Mouse (Mus musculus) liver, embryonic 11.5 days (tissue): ENCODE measurements around the gene Rrp15. TPM values are rescaled to one million over a fixed set of nuclear protein-coding genes. Genes with fewer than 3 reads are reported as not detected.

Experiments
- ATAC-seq: fragments of 200-750 bp; cut with Nextera tagmentation; replicated peaks from 2 replicates; pipeline ENCODE4 v1.8.0; 2017; ENCODE audit warnings: moderate number of reproducible peaks, mild to moderate bottlenecking, moderate TSS enrichment, moderate library complexity; ENCODE audit not compliant: low FRiP score
- DNase-seq: peaks from one replicate; pipeline ENCODE4 v3.0.0-alpha.2; 2017; ENCODE audit warnings: low spot score
- H3K27ac ChIP-seq: fragments of 300-500 bp; sonication (generic); 2 replicates; pipeline ENCODE4 v1.5.1; 2014; ENCODE audit warnings: mild to moderate bottlenecking, low read depth, low read length, control low read depth
- H3K27me3 ChIP-seq: fragments of 300-500 bp; sonication (generic); replicated peaks from 2 replicates; pipeline ENCODE4 v1.6.1; 2014; ENCODE audit warnings: low read length, mixed read lengths; ENCODE audit not compliant: control insufficient read depth, insufficient read depth
- H3K36me3 ChIP-seq: fragments of 300-500 bp; sonication (generic); 2 replicates; pipeline ENCODE4 v1.6.1; 2014; ENCODE audit warnings: mild to moderate bottlenecking, low read length, moderate library complexity, mixed read lengths; ENCODE audit not compliant: control insufficient read depth, insufficient read depth
- H3K4me1 ChIP-seq: fragments of 300-500 bp; sonication (generic); replicated peaks from 2 replicates; pipeline ENCODE4 v1.6.1; 2014; ENCODE audit warnings: low read length, mixed read lengths; ENCODE audit not compliant: control insufficient read depth, insufficient read depth
- H3K4me2 ChIP-seq: fragments of 300-500 bp; sonication (generic); 2 replicates; pipeline ENCODE4 v1.6.1; 2014; ENCODE audit warnings: mild to moderate bottlenecking, control low read depth, moderate library complexity
- H3K4me3 ChIP-seq: fragments of 300-500 bp; sonication (generic); 2 replicates; pipeline ENCODE4 v1.5.1; 2014; ENCODE audit warnings: low read depth, low read length, control low read depth
- H3K9ac ChIP-seq: fragments of 300-500 bp; sonication (generic); 2 replicates; pipeline ENCODE4 v1.6.1; 2014; ENCODE audit warnings: low read depth, low read length, control low read depth
- H3K9me3 ChIP-seq: fragments of 300-500 bp; sonication (generic); 2 replicates; pipeline ENCODE4 v1.6.1; 2016; ENCODE audit warnings: low read length, inconsistent platforms, mixed read lengths; ENCODE audit not compliant: control insufficient read depth
- WGBS: fragments of 180-500 bp; shearing (Covaris S2); extraction: QIAGEN DNeasy Blood & Tissue Kit; methylation state at CpG from one replicate; pipeline ENCODE4 v1.1.7; 2014; 5-methylcytosine and 5-hydroxymethylcytosine counted together
- polyA plus RNA-seq: library from polyadenylated mRNA; unstranded; fragments of >200 nt; fragmentation: Nextera tagmentation; extraction: Ambion mirVana; gene quantifications from 2 replicates; pipeline ENCODE4 v1.2.1, GENCODE M21; 2014

Rrp15 gene
- polyA plus RNA-seq, 1 experiment from 2014 or later: 100 TPM

- Histone ChIP-seq H3K36me3 (no peaks in the 10 kb centered on the region), H3K27me3 (no peaks in the 10 kb centered on the region)
- 81% methylated on average over 4 of the region's 4 CpGs for WGBS
Measured at GRCm38 (mm10) chr1:186673166-186673565, 76.0 kb downstream of the Rrp15 start.

More at GRCm38 (mm10) chr1:186673166-186673565, 76.0 kb downstream of the Rrp15 start:
- H3K9me3 ChIP-seq: no peaks in the 10 kb centered on the region
- no peak overlapping the region for H3K9ac ChIP-seq
- no peak overlapping the region for H3K4me2 ChIP-seq
- DNase-seq: no peak
- ATAC-seq: no peak
- no peak overlapping the region for H3K27ac ChIP-seq
- H3K4me1 ChIP-seq: no peaks in the 10 kb centered on the region
- H3K4me3 ChIP-seq: no peak overlapping the region

Other genes starting within 250 kb of the Rrp15 start
- gene Tgfb2, start 43.4 kb downstream of the Rrp15 start, polyA plus RNA-seq: 18.9 and 19.6 TPM in 2 replicates
- 0.09 and 0.11 TPM in 2 replicates for gene D1Pas1, start 218.1 kb upstream of the Rrp15 start, polyA plus RNA-seq